Mouse (Mus musculus) adrenal gland, adult 10 weeks (tissue): Measurements from ENCODE around the gene Sly. TPM values are rescaled to one million over a fixed set of nuclear protein-coding genes. Genes with fewer than 3 reads are reported as not detected.

ENCODE experiments used
- polyA plus RNA-seq: library from polyadenylated mRNA; stranded (reverse); fragments of 350-450 nt; fragmentation: Illumina TruSeq; extraction: RNeasy Lipid Tissue Mini Kit (QIAGEN cat#74804); gene quantifications from one replicate; pipeline ENCODE4 v1.2.3, GENCODE M21; 2014; ENCODE audit warnings: low read depth, low replicate concordance

Gene Sly
- polyA plus RNA-seq: not detected

GRCm38 (mm10) chrY:57186888-57187287 is at the start of gene Sly:
Gene Sly, plus strand, starts transcription at chrY:57187188.

